Mouse (Mus musculus) thymus, adult 2 months (tissue): Measurements from ENCODE around the gene Baiap2. TPM values are rescaled to one million over a fixed set of nuclear protein-coding genes. Genes with fewer than 3 reads are reported as not detected.

Experiments
- DNase-seq: peaks from one replicate; pipeline ENCODE4 v3.0.0; 2021
- H3K27ac ChIP-seq: fragments of 200-500 bp; 2 replicates; pipeline ENCODE4 v1.5.1; 2012; ENCODE audit warnings: low read length, control low read depth; ENCODE audit not compliant: control insufficient read depth, insufficient read depth
- H3K27me3 ChIP-seq: fragments of 200-500 bp; 2 replicates; pipeline ENCODE4 v1.6.1; 2012; ENCODE audit warnings: mild to moderate bottlenecking, low read length, moderate library complexity, mixed read lengths; ENCODE audit not compliant: control insufficient read depth, insufficient read depth
- H3K36me3 ChIP-seq: fragments of 200-500 bp; 2 replicates; pipeline ENCODE4 v1.6.1; 2012; ENCODE audit warnings: mild to moderate bottlenecking, low read length, moderate library complexity; ENCODE audit not compliant: control insufficient read depth, insufficient read depth
- H3K4me1 ChIP-seq: fragments of 200-500 bp; replicated peaks from 2 replicates; pipeline ENCODE4 v1.6.1; 2012; ENCODE audit warnings: low read length; ENCODE audit not compliant: control insufficient read depth, insufficient read depth
- H3K4me3 ChIP-seq: fragments of 200-500 bp; 2 replicates; pipeline ENCODE4 v1.5.1; 2012; ENCODE audit warnings: mild to moderate bottlenecking, low read length, control low read depth, moderate library complexity; ENCODE audit not compliant: control insufficient read depth, insufficient read depth
- CTCF ChIP-seq: fragments of 200-500 bp; IDR thresholded peaks from 2 replicates; pipeline ENCODE4 v1.5.1; 2012; ENCODE audit warnings: mild to moderate bottlenecking, control low read depth, low read length, moderate library complexity, borderline replicate concordance; ENCODE audit not compliant: control insufficient read depth, poor library complexity, insufficient read depth; ENCODE audit errors: extremely low read depth
- POLR2A ChIP-seq: fragments of 200-500 bp; IDR thresholded peaks from 2 replicates; pipeline ENCODE4 v1.6.1; 2012; ENCODE audit warnings: mild to moderate bottlenecking, low read length, control low read depth, moderate library complexity; ENCODE audit not compliant: control insufficient read depth, poor library complexity, insufficient read depth; ENCODE audit errors: extremely low read depth
- WGBS: fragments of 180-500 bp; shearing (Covaris S2); methylation state at CpG from one replicate; pipeline ENCODE4 v1.1.7; 2018; 5-methylcytosine and 5-hydroxymethylcytosine counted together
- polyA plus RNA-seq: library from polyadenylated mRNA; depleted of rRNA; stranded (reverse); fragments of >200 nt; gene quantifications from 2 replicates; pipeline ENCODE4 v1.2.3, GENCODE M21; 2012; rRNA removed

Baiap2 gene
- polyA plus RNA-seq, 1 experiment: 59.8 TPM

- no peak for DNase-seq
- Histone ChIP-seq H3K36me3 (no peaks in the 10 kb centered on the region), H3K27me3 (peaks cover 3% of the 10 kb centered on the region; the same call in 1 of the 2 replicates), H3K4me3 (no peak overlapping the region), H3K4me1 (0 out of 2 replicates have a peak, but pooled peaks cover 5% of the 10 kb centered on the region), H3K27ac (no peak overlapping the region)
- WGBS: 97% methylated on average over 4 of the region's 4 CpGs
- TF ChIP-seq CTCF: no peak
- TF ChIP-seq POLR2A: no peak
Observed at GRCm38 (mm10) chr11:120053846-120054245, 111.3 kb downstream of the Baiap2 start.

- TF ChIP-seq POLR2A (no peak), CTCF (no peak)
- Histone ChIP-seq H3K36me3 (no peaks in the 10 kb centered on the region), H3K27me3 (no peaks in the 10 kb centered on the region), H3K4me3 (no peak overlapping the region), H3K27ac (no peak overlapping the region), H3K4me1 (0 out of 2 replicates have a peak, but pooled peaks cover 2% of the 10 kb centered on the region)
- WGBS: 90% methylated on average over 12 of the region's 12 CpGs
- no peak for DNase-seq
Observed at GRCm38 (mm10) chr11:120055953-120056732, 113.6 kb downstream of the Baiap2 start.

Other genes with a start within 250 kb of the Baiap2 start
- 59.2 and 59.7 TPM in 2 replicates for gene Chmp6, start 29.3 kb upstream of the Baiap2 start, polyA plus RNA-seq
- gene Aatk, start 104.4 kb downstream of the Baiap2 start, polyA plus RNA-seq: 4.4 and 4.7 TPM in 2 replicates
- 10.8 and 12.4 TPM in 2 replicates for gene Cep131, start 144.1 kb downstream of the Baiap2 start, polyA plus RNA-seq
- gene Tepsin, start 156.0 kb downstream of the Baiap2 start, polyA plus RNA-seq: 95.3 and 103 TPM in 2 replicates
- 33.0 and 47.7 TPM in 2 replicates for gene Ndufaf8, start 156.2 kb downstream of the Baiap2 start, polyA plus RNA-seq
- gene Slc38a10, start 208.6 kb downstream of the Baiap2 start, polyA plus RNA-seq: 165 and 167 TPM in 2 replicates